Mouse (Mus musculus) heart, postnatal 0 days (tissue): Measurements from ENCODE around the gene Nox4.

Experiments used
- CTCF ChIP-seq: IDR thresholded peaks from 2 replicates; pipeline ENCODE4 v1.5.1; 2016; ENCODE audit warnings: antibody characterized with exemption, control low read depth, low read depth
- EP300 ChIP-seq: IDR thresholded peaks from 2 replicates; pipeline ENCODE4 v1.6.1; 2016; ENCODE audit warnings: antibody characterized with exemption, low read depth

- TF ChIP-seq EP300 (no peak), CTCF (no peak)
Measured at GRCm38 (mm10) chr7:87225617-87226016, 20.3 kb upstream of the Nox4 start.
